Mouse (Mus musculus) urinary bladder, postnatal 0 days (tissue): ENCODE measurements around the gene Efemp2. TPM values are rescaled to one million over a fixed set of nuclear protein-coding genes. Genes with fewer than 3 reads are reported as not detected.

ENCODE experiments used
- polyA plus RNA-seq: library from polyadenylated mRNA; unstranded; fragments of >200 nt; fragmentation: Nextera tagmentation; extraction: Ambion mirVana; gene quantifications from 2 replicates; pipeline ENCODE4 v1.2.1, GENCODE M21; 2015

Efemp2 gene
- 118 and 128 TPM in 2 replicates for polyA plus RNA-seq

DNA sequence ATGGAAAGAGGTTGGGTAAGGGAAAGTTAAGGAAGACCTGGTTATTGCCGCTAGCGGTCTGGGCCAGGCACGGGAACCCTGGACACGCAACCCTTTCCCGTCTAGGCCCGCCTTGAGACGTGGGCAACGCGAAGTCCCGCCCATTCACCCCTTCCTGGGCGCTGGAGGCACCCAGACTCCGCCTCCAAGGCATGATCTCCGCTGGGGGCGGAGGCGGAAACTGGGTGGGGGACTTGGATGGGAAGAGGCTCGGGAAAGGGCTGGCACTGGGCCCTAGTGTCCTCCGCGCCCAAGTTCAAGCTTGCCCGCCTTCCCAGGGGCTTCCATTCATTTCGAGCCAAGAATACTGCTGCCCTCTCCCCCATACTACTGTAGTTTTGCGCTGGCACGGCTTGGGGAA is at the start of gene Efemp2:
Gene Efemp2, plus strand, starts transcription at position 235 of the 400 bp plus-strand sequence.

GRCm38 (mm10) chr19:5424782-5425741 is 48.7 kb upstream of the Efemp2 start, which contains the start of the genes Drap1 and AI837181:
Drap1 (minus strand) TSS chr19:5424979.
AI837181 (plus strand) TSS chr19:5425144.

GRCm38 (mm10) chr19:5447515-5448353 is 26.0 kb upstream of the Efemp2 start, which contains the start of gene Fosl1:
Fosl1 (plus strand) TSS chr19:5447547.

DNA sequence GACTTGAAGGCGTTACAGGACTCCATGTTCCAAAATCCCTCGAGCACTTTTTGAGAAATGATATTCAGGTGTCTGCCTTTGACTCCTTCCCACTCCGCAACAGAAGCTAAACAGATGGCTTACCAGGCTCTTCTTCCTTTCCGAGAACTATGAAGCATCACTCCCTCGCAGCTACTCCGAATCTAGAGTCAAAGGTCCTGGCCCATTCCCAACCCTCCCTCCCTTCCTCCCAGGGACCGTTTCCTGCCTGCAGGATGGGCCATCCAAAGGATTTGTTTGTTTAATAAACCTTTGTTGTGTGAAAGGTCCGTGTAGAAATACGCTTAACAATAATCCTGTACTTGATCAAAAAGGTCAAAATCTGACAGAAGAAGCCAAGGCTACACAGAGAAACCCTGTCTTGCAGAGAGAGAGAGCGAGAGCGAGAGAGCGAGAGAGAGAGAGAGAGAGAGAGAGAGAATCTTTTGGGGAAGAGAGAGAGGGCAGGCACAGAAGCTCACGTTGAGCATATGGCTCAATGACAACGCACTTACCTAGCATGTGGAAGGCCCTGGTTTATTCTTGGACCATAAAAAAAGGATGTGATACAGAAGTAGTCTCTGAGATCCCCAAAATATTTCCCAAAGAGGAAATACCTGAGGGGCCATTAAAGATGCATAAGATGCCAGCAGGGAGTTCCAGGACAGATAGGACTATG is 15.9 kb upstream of the Efemp2 start, which contains the start of gene Ccdc85b:
Gene Ccdc85b, minus strand, starts transcription at position 149 of the 697 bp plus-strand sequence.

GRCm38 (mm10) chr19:5460465-5460911 is 13.3 kb upstream of the Efemp2 start, which contains the start of gene Fibp:
Fibp (plus strand) TSS chr19:5460615.

GRCm38 (mm10) chr19:5468374-5468773 is 5.4 kb upstream of the Efemp2 start, which contains the start of gene Ctsw:
Ctsw (minus strand) TSS chr19:5468507.

GRCm38 (mm10) chr19:5487768-5488550 is 14.2 kb downstream of the Efemp2 start, which contains the start of gene Mus81:
Mus81 (minus strand) TSS chr19:5488402.

GRCm38 (mm10) chr19:5490313-5490897 is 16.7 kb downstream of the Efemp2 start, which contains the start of gene Cfl1:
Cfl1 (plus strand) TSS chr19:5490455.

GRCm38 (mm10) chr19:5503687-5504086 is 29.9 kb downstream of the Efemp2 start, which contains the start of gene 1700020D05Rik:
1700020D05Rik (minus strand) TSS chr19:5503787.

GRCm38 (mm10) chr19:5510031-5511026 is 36.6 kb downstream of the Efemp2 start, which contains the start of gene Snx32:
Snx32 (minus strand) TSS chr19:5510538.

Other genes with a start within 250 kb of the Efemp2 start
- 8.8 and 10.0 TPM in 2 replicates for gene Pacs1, start 200.8 kb upstream of the Efemp2 start, polyA plus RNA-seq
- gene Sf3b2, start 178.5 kb upstream of the Efemp2 start, polyA plus RNA-seq = 155 and 159 TPM in 2 replicates
- gene Gal3st3, start 175.6 kb upstream of the Efemp2 start, polyA plus RNA-seq = 0.33 and 0.35 TPM in 2 replicates
- gene Catsper1, start 138.2 kb upstream of the Efemp2 start, polyA plus RNA-seq = not detected in 2 replicates
- 5.3 and 6.6 TPM in 2 replicates for gene Cst6, start 124.4 kb upstream of the Efemp2 start, polyA plus RNA-seq
- gene Eif1ad, start 107.2 kb upstream of the Efemp2 start, polyA plus RNA-seq = 25.2 and 27.2 TPM in 2 replicates
- gene Banf1, start 106.8 kb upstream of the Efemp2 start, polyA plus RNA-seq = 266 and 286 TPM in 2 replicates
- 33.0 and 39.0 TPM in 2 replicates for gene Sart1, start 85.3 kb upstream of the Efemp2 start, polyA plus RNA-seq
- not detected in 2 replicates for gene Tsga10ip, start 71.4 kb upstream of the Efemp2 start, polyA plus RNA-seq
- gene Drap1, start 49.0 kb upstream of the Efemp2 start, polyA plus RNA-seq = 234 and 246 TPM in 2 replicates
- 45.6 and 53.5 TPM in 2 replicates for gene AI837181, start 48.8 kb upstream of the Efemp2 start, polyA plus RNA-seq
- gene Fosl1, start 26.4 kb upstream of the Efemp2 start, polyA plus RNA-seq = 0.61 and 1.6 TPM in 2 replicates
- 15.1 and 16.5 TPM in 2 replicates for gene Ccdc85b, start 16.1 kb upstream of the Efemp2 start, polyA plus RNA-seq
- gene Fibp, start 13.3 kb upstream of the Efemp2 start, polyA plus RNA-seq = 78.4 and 88.2 TPM in 2 replicates
- 0.16 and 0.62 TPM in 2 replicates for gene Ctsw, start 5.4 kb upstream of the Efemp2 start, polyA plus RNA-seq
- gene Mus81, start 14.4 kb downstream of the Efemp2 start, polyA plus RNA-seq = 23.1 and 28.7 TPM in 2 replicates
- gene Cfl1, start 16.5 kb downstream of the Efemp2 start, polyA plus RNA-seq = 1,724 and 1,857 TPM in 2 replicates
- 0.27 TPM in 1 of 2 replicates, not detected in the other for gene 1700020D05Rik, start 29.8 kb downstream of the Efemp2 start, polyA plus RNA-seq
- 4.8 and 6.5 TPM in 2 replicates for gene Snx32, start 36.6 kb downstream of the Efemp2 start, polyA plus RNA-seq
- 2.6 and 3.4 TPM in 2 replicates for gene Ovol1, start 86.7 kb downstream of the Efemp2 start, polyA plus RNA-seq
- gene Ap5b1, start 94.1 kb downstream of the Efemp2 start, polyA plus RNA-seq = 6.1 and 6.2 TPM in 2 replicates
- 45.5 and 58.5 TPM in 2 replicates for gene Rnaseh2c, start 127.9 kb downstream of the Efemp2 start, polyA plus RNA-seq
- gene Kat5, start 136.3 kb downstream of the Efemp2 start, polyA plus RNA-seq = 31.9 and 33.2 TPM in 2 replicates
- gene Rela, start 163.5 kb downstream of the Efemp2 start, polyA plus RNA-seq = 38.5 and 43.5 TPM in 2 replicates
- 14.1 and 14.4 TPM in 2 replicates for gene Sipa1, start 189.8 kb downstream of the Efemp2 start, polyA plus RNA-seq
- gene Map3k11, start 214.8 kb downstream of the Efemp2 start, polyA plus RNA-seq = 11.8 and 12.4 TPM in 2 replicates
- 8.9 and 9.8 TPM in 2 replicates for gene Pcnx3, start 215.0 kb downstream of the Efemp2 start, polyA plus RNA-seq
- gene Kcnk7, start 230.4 kb downstream of the Efemp2 start, polyA plus RNA-seq = 0.33 and 0.46 TPM in 2 replicates